Mouse (Mus musculus): ENCODE data around the gene Mrps24. TPM values are rescaled to one million over a fixed set of nuclear protein-coding genes. Genes with fewer than 3 reads are reported as not detected.

The Mrps24 gene
- polyA plus RNA-seq, 1 experiment from 2014 or later = 179 TPM

- Histone ChIP-seq H3K4me2 (no peak overlapping the region), H3K9me3 (no peaks in the 10 kb centered on the region), H3K9ac (no peak overlapping the region), H3K4me3 (no peak overlapping the region), H3K4me1 (peaks cover 14% of the 10 kb centered on the region), H3K27ac (no peak overlapping the region), H3K27me3 (no peaks in the 10 kb centered on the region), H3K36me3 (peaks cover 17% of the 10 kb centered on the region)
- 89% methylated on average over 6 of the region's 6 CpGs for WGBS
- ATAC-seq (ENCODE audit: borderline replicate concordance, extremely low read depth, low FRiP score, low TSS enrichment) = no peak
Measured at GRCm38 (mm10) chr11:5702957-5703332, 12.5 kb downstream of the Mrps24 start.

- ATAC-seq (ENCODE audit: borderline replicate concordance, extremely low read depth, low FRiP score, low TSS enrichment) = no peak
- WGBS = 66% methylated on average over 5 of the region's 5 CpGs
- H3K4me2 ChIP-seq = no peak overlapping the region
Measured at GRCm38 (mm10) chr11:5702271-5702956, 13.1 kb downstream of the Mrps24 start.

GRCm38 (mm10) chr11:5701821-5702220 lies 13.7 kb downstream of the Mrps24 start:
- Histone ChIP-seq H3K9me3 (no peaks in the 10 kb centered on the region), H3K4me3 (no peak overlapping the region), H3K4me2 (no peak overlapping the region), H3K27ac (no peak overlapping the region), H3K27me3 (no peaks in the 10 kb centered on the region), H3K36me3 (peaks cover 17% of the 10 kb centered on the region), H3K9ac (no peak overlapping the region), H3K4me1 (peaks cover 14% of the 10 kb centered on the region)
- WGBS = 96% methylated on average over 1 of the region's 1 CpGs
- no peak; the same call in 1 of the 2 replicates for ATAC-seq (ENCODE audit: borderline replicate concordance, extremely low read depth, low FRiP score, low TSS enrichment)

More at GRCm38 (mm10) chr11:5702271-5702956, 13.1 kb downstream of the Mrps24 start:
- Histone ChIP-seq H3K4me1 (peaks cover 14% of the 10 kb centered on the region), H3K27me3 (no peaks in the 10 kb centered on the region), H3K36me3 (peaks cover 17% of the 10 kb centered on the region), H3K27ac (no peak overlapping the region), H3K9me3 (no peaks in the 10 kb centered on the region), H3K4me3 (no peak overlapping the region), H3K9ac (no peak overlapping the region)

GRCm38 (mm10) chr11:5701300-5701699 lies 14.2 kb downstream of the Mrps24 start:
- Histone ChIP-seq H3K9me3 (no peaks in the 10 kb centered on the region), H3K9ac (no peak overlapping the region), H3K27me3 (no peaks in the 10 kb centered on the region), H3K36me3 (peaks cover 17% of the 10 kb centered on the region), H3K27ac (no peak overlapping the region), H3K4me1 (peaks cover 8% of the 10 kb centered on the region), H3K4me3 (no peak overlapping the region), H3K4me2 (no peak overlapping the region)
- no peak for ATAC-seq (ENCODE audit: borderline replicate concordance, extremely low read depth, low FRiP score, low TSS enrichment)
- WGBS = 80% methylated on average over 2 of the region's 2 CpGs

GRCm38 (mm10) chr11:5700808-5701207 lies 14.7 kb downstream of the Mrps24 start:
- H3K9me3 ChIP-seq = no peaks in the 10 kb centered on the region
- peaks cover 17% of the 10 kb centered on the region for H3K36me3 ChIP-seq
- no peak overlapping the region for H3K4me2 ChIP-seq
- peaks cover 4% of the 10 kb centered on the region for H3K4me1 ChIP-seq
- H3K27me3 ChIP-seq = no peaks in the 10 kb centered on the region
- no peak overlapping the region for H3K4me3 ChIP-seq
- H3K27ac ChIP-seq = no peak overlapping the region
- ATAC-seq (ENCODE audit: borderline replicate concordance, extremely low read depth, low FRiP score, low TSS enrichment) = no peak
- 88% methylated on average over 7 of the region's 7 CpGs for WGBS
- H3K9ac ChIP-seq = no peak overlapping the region

- ATAC-seq (ENCODE audit: borderline replicate concordance, extremely low read depth, low FRiP score, low TSS enrichment) = no peak
- H3K9ac ChIP-seq = no peak overlapping the region
- H3K4me1 ChIP-seq = no peaks in the 10 kb centered on the region
- no peak overlapping the region for H3K4me3 ChIP-seq
- H3K9me3 ChIP-seq = no peaks in the 10 kb centered on the region
- 32% methylated on average over 7 of the region's 7 CpGs for WGBS
- H3K27me3 ChIP-seq = peaks cover 2% of the 10 kb centered on the region; the same call in 1 of the 2 replicates
- no peak overlapping the region for H3K4me2 ChIP-seq
- H3K27ac ChIP-seq = no peak overlapping the region
- no peaks in the 10 kb centered on the region for H3K36me3 ChIP-seq
Measured at GRCm38 (mm10) chr11:5691775-5692174, 23.7 kb downstream of the Mrps24 start.

GRCm38 (mm10) chr11:5684283-5684682 lies 31.2 kb downstream of the Mrps24 start:
- Histone ChIP-seq H3K4me3 (no peak overlapping the region), H3K4me1 (no peaks in the 10 kb centered on the region), H3K27ac (no peak overlapping the region), H3K9ac (no peak overlapping the region), H3K4me2 (no peak overlapping the region), H3K36me3 (no peaks in the 10 kb centered on the region), H3K27me3 (no peaks in the 10 kb centered on the region), H3K9me3 (no peaks in the 10 kb centered on the region)
- ATAC-seq (ENCODE audit: borderline replicate concordance, extremely low read depth, low FRiP score, low TSS enrichment) = no peak
- 25% methylated on average over 7 of the region's 7 CpGs for WGBS

GRCm38 (mm10) chr11:5682541-5682940 lies 32.9 kb downstream of the Mrps24 start:
- WGBS = 46% methylated on average over 6 of the region's 6 CpGs
- Histone ChIP-seq H3K36me3 (no peaks in the 10 kb centered on the region), H3K4me2 (no peak overlapping the region), H3K27me3 (no peaks in the 10 kb centered on the region), H3K4me1 (no peaks in the 10 kb centered on the region), H3K9ac (no peak overlapping the region), H3K4me3 (no peak overlapping the region), H3K27ac (no peak overlapping the region), H3K9me3 (no peaks in the 10 kb centered on the region)
- no peak for ATAC-seq (ENCODE audit: borderline replicate concordance, extremely low read depth, low FRiP score, low TSS enrichment)

Other genes starting within 250 kb of the Mrps24 start
- gene Xbp1, start 195.0 kb downstream of the Mrps24 start, polyA plus RNA-seq (2015; fragmentation: Nextera tagmentation; extraction: Ambion mirVana) = 211 and 229 TPM in 2 replicates
- gene Ccdc117, start 173.5 kb downstream of the Mrps24 start, polyA plus RNA-seq (2015; fragmentation: Nextera tagmentation; extraction: Ambion mirVana) = 20.8 and 22.3 TPM in 2 replicates
- 0.09 TPM in 1 of 2 replicates, not detected in the other for gene Ankrd36, start 146.0 kb downstream of the Mrps24 start, polyA plus RNA-seq (2015; fragmentation: Nextera tagmentation; extraction: Ambion mirVana)
- gene Urgcp, start 46.7 kb upstream of the Mrps24 start, polyA plus RNA-seq (2015; fragmentation: Nextera tagmentation; extraction: Ambion mirVana) = 24.6 and 24.8 TPM in 2 replicates
- gene Dbnl, start 72.8 kb upstream of the Mrps24 start, polyA plus RNA-seq (2015; fragmentation: Nextera tagmentation; extraction: Ambion mirVana) = 111 and 115 TPM in 2 replicates
- 29.6 and 49.3 TPM in 2 replicates for gene Pgam2, start 88.1 kb upstream of the Mrps24 start, polyA plus RNA-seq (2015; fragmentation: Nextera tagmentation; extraction: Ambion mirVana)
- gene Polm, start 122.3 kb upstream of the Mrps24 start, polyA plus RNA-seq (2015; fragmentation: Nextera tagmentation; extraction: Ambion mirVana) = 7.1 and 10.0 TPM in 2 replicates
- gene Aebp1, start 146.3 kb upstream of the Mrps24 start, polyA plus RNA-seq (2015; fragmentation: Nextera tagmentation; extraction: Ambion mirVana) = 31.3 and 37.6 TPM in 2 replicates
- 149 and 160 TPM in 2 replicates for gene Pold2, start 162.6 kb upstream of the Mrps24 start, polyA plus RNA-seq (2015; fragmentation: Nextera tagmentation; extraction: Ambion mirVana)
- gene Myl7, start 183.1 kb upstream of the Mrps24 start, polyA plus RNA-seq (2015; fragmentation: Nextera tagmentation; extraction: Ambion mirVana) = 273 and 720 TPM in 2 replicates
- gene Gck, start 234.4 kb upstream of the Mrps24 start, polyA plus RNA-seq (2015; fragmentation: Nextera tagmentation; extraction: Ambion mirVana) = 1.7 and 1.9 TPM in 2 replicates
- 58.6 and 61.4 TPM in 2 replicates for gene Ykt6, start 240.0 kb upstream of the Mrps24 start, polyA plus RNA-seq (2015; fragmentation: Nextera tagmentation; extraction: Ambion mirVana)